Mouse (Mus musculus) megakaryocyte-erythroid progenitor cell, adult 5-6 weeks (primary cell): Measurements from ENCODE around the gene F5. TPM values are rescaled to one million over a fixed set of nuclear protein-coding genes. Genes with fewer than 3 reads are reported as not detected.

Experiments
- ATAC-seq: replicated peaks from 2 replicates; pipeline ENCODE4 v1.8.0; 2016; ENCODE audit warnings: mild to moderate bottlenecking, inconsistent platforms; ENCODE audit not compliant: severe bottlenecking, poor library complexity, low FRiP score, low TSS enrichment
- total RNA-seq, 2 experiments: library from RNA; stranded (forward) in 1 of 2; stranded (reverse) in 1 of 2; fragments of 200-1000, 215-1000 nt in 1 of 2; fragments of >200 nt in 1 of 2; fragmentation: Nextera tagmentation in 1 of 2; gene quantifications; 2 replicates each; pipeline ENCODE4 v1.2.3; 2014 to 2017

F5 gene
- total RNA-seq, 2 experiments from 2014 or later: 0.42 TPM; not detected in 1

DNA sequence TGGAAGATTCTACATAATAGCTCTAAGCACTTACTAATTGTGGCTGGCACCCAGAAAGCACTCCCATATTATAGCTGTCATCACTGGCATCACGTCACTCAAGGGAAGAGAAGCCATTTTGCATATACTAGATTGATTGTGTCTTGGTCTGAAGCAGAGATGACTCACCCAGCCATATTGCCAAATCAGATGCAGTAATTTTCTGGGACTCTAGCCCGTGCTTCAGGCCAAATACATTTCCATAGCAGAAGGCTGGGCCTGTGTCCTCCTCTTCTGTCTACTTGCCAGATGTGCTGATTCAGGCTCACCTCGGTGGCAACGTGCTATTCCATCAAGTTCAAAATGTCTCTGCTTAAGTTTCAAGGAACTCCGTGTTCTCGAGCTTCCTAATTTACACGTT is 109.9 kb downstream of the F5 start:
- ATAC-seq: no peak

Other genes with a start within 250 kb of the F5 start
- 43.0 and 44.3 TPM in 2 replicates for gene Scyl3, start 222.7 kb upstream of the F5 start, total RNA-seq (2014; fragmentation: Nextera tagmentation)
- 15.6 and 21.0 TPM in 2 replicates for gene Scyl3, start 222.7 kb upstream of the F5 start, total RNA-seq (2017)
- gene BC055324, start 157.0 kb upstream of the F5 start, total RNA-seq (2014; fragmentation: Nextera tagmentation): 23.0 and 26.0 TPM in 2 replicates
- gene BC055324, start 157.0 kb upstream of the F5 start, total RNA-seq (2017): 26.9 and 32.6 TPM in 2 replicates
- gene Mettl18, start 156.9 kb upstream of the F5 start, total RNA-seq (2014; fragmentation: Nextera tagmentation): 3.9 and 5.7 TPM in 2 replicates
- 7.6 and 14.9 TPM in 2 replicates for gene Mettl18, start 156.9 kb upstream of the F5 start, total RNA-seq (2017)
- gene Sele, start 103.6 kb upstream of the F5 start, total RNA-seq (2014; fragmentation: Nextera tagmentation): not detected in 2 replicates
- not detected in 2 replicates for gene Sele, start 103.6 kb upstream of the F5 start, total RNA-seq (2017)
- gene Sell, start 89.9 kb upstream of the F5 start, total RNA-seq (2014; fragmentation: Nextera tagmentation): 5.4 and 8.0 TPM in 2 replicates
- gene Sell, start 89.9 kb upstream of the F5 start, total RNA-seq (2017): 15.1 and 20.2 TPM in 2 replicates
- gene Selp, start 36.6 kb upstream of the F5 start, total RNA-seq (2014; fragmentation: Nextera tagmentation): 0.98 TPM in 1 of 2 replicates, not detected in the other
- 0.04 and 0.38 TPM in 2 replicates for gene Selp, start 36.6 kb upstream of the F5 start, total RNA-seq (2017)
- 11.2 and 12.1 TPM in 2 replicates for gene Slc19a2, start 97.2 kb downstream of the F5 start, total RNA-seq (2014; fragmentation: Nextera tagmentation)
- gene Slc19a2, start 97.2 kb downstream of the F5 start, total RNA-seq (2017): 7.7 and 9.4 TPM in 2 replicates
- gene Ccdc181, start 123.7 kb downstream of the F5 start, total RNA-seq (2014; fragmentation: Nextera tagmentation): 12.6 and 14.9 TPM in 2 replicates
- 25.6 and 38.2 TPM in 2 replicates for gene Ccdc181, start 123.7 kb downstream of the F5 start, total RNA-seq (2017)
- 29.0 and 43.7 TPM in 2 replicates for gene Nme7, start 152.3 kb downstream of the F5 start, total RNA-seq (2014; fragmentation: Nextera tagmentation)
- 62.6 and 67.7 TPM in 2 replicates for gene Nme7, start 152.3 kb downstream of the F5 start, total RNA-seq (2017)
- gene Blzf1, start 155.7 kb downstream of the F5 start, total RNA-seq (2014; fragmentation: Nextera tagmentation): 20.3 and 23.3 TPM in 2 replicates
- 42.8 and 43.0 TPM in 2 replicates for gene Blzf1, start 155.7 kb downstream of the F5 start, total RNA-seq (2017)